Mouse (Mus musculus): ENCODE measurements around the gene Man2c1.
A peak's percentile ranks its signal among the peaks of the same experiment; 100 is the strongest.

Gene Man2c1

GRCm38 (mm10) chr9:57157499-57157898 lies 27.0 kb downstream of the Man2c1 start:
- DNase-seq (ENCODE audit: low spot score) = peak; percentile 67

DNA sequence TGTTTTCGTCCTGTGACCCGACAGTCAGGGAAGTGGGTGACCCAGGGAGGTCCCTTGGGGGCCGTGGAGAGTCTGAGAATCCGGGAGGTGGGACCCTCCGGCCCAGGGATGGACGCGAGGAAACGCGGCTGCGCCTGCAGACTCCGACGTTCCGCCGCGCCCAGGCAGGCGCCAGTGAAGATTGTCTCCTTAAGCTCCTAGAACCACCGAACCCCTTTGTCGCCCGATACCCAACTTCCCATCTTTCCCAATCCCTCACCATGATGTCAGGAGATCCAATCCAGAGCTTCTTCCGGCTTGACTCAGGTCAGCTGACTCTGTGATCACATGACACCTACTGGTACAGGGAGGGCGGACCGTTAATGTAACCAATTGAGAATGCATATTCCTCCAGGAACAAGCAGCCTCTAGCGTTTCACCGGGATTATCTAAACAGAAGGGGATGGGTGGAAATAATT lies 27.6 kb downstream of the Man2c1 start, which contains the start of gene Commd4:
TSS of gene Commd4 (minus strand) at position 319 of the 458 bp plus-strand sequence.
- peak; percentile 79 for DNase-seq (ENCODE audit: low spot score)

GRCm38 (mm10) chr9:57158506-57158905 lies 28.0 kb downstream of the Man2c1 start:
- DNase-seq (ENCODE audit: low spot score) = no peak

GRCm38 (mm10) chr9:57162496-57162895 lies 32.0 kb downstream of the Man2c1 start:
- no peak for DNase-seq (ENCODE audit: low spot score)

GRCm38 (mm10) chr9:57163137-57163536 lies 32.6 kb downstream of the Man2c1 start:
- no peak for DNase-seq (ENCODE audit: low spot score)

DNA sequence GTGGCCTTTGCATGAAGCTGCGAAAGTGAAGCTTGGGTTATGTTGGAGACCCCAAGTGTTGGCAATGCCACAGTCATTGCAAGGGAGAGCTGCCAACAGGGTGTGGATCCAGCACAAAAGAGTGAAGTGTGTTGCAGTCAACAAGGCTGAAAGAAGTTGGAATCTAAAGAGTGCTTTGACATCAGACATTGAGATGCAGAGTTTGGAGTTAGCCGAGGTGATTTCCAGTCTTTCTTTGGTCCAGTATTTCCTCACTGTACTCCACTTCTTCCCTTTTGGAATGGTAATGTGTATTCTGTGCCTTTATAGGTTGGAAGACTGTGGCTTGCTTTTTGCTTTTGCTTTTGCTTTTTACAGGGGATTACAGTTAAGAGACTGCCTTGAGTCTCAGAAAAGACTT lies 35.7 kb downstream of the Man2c1 start:
- DNase-seq (ENCODE audit: low spot score) = no peak

GRCm38 (mm10) chr9:57168411-57168810 lies 37.9 kb downstream of the Man2c1 start:
- DNase-seq (ENCODE audit: low spot score) = no peak

All from T-cell, adult 2 months (primary cell).